Mouse (Mus musculus) adrenal gland, postnatal 25 days (tissue): ENCODE results near the gene Lrrc74a. TPM values are rescaled to one million over a fixed set of nuclear protein-coding genes. Genes with fewer than 3 reads are reported as not detected.

Experiments
- DNase-seq: peaks from one replicate; pipeline ENCODE4 v3.0.0; 2021; ENCODE audit warnings: mixed read lengths
- long read RNA-seq: library from polyadenylated mRNA; stranded (forward); transcript quantifications from one replicate; pipeline ENCODE4 v2.0.0, GENCODE M21; 2021
- total RNA-seq: library from RNA; stranded (reverse); gene quantifications from 2 replicates; pipeline ENCODE4 v1.2.3, GENCODE M21; 2021

The Lrrc74a gene
- total RNA-seq, result not detected in 2 replicates
- long read RNA-seq, result 0 reads

DNA sequence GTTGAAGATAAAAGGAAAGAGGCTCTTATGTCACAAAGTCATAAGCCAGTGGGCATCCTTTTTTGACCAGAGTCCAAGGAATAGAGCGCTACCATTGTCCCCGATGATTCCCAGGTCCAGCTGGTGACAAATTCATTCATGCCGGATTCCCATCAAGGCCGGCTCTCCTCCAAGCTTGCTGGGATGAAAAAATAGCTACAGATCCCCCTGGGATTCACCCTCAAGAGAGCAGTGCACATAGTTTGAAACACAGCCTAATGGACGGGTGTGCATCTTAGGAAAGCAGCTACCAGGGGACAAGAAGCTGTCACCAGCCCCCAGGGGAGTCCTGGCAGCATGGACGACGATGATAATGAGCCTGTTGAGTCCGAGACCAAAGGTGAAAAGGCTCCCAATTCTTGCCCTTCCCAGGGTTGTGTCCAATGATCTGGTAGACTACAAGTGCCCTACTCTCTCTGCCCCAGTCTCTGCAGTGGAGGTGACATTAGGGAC, at the start of gene Lrrc74a:
Gene Lrrc74a (plus strand): TSS at position 51 of the 492 bp plus-strand sequence.
- no peak for DNase-seq

DNA sequence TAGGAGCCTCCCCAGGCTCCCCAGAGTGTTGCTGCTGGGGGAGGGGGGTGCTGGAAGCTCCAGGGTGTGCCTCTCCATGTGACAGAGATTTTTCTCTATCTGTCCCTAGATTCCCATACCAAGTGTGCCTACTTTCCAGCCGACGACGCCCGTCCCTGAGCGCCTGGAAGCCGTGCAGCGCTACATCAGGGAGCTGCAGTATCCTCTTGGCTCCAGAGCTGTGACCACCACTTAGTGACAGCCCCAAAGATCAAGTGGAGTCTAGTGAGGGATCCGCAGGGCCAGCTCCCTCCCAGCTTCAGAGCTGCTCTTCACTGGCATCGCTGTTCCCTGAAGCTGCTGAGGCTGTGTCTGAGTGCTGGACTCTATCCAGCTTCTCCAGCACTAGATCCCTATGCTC, 48.9 kb upstream of the Lrrc74a start:
- DNase-seq, result no peak

DNA sequence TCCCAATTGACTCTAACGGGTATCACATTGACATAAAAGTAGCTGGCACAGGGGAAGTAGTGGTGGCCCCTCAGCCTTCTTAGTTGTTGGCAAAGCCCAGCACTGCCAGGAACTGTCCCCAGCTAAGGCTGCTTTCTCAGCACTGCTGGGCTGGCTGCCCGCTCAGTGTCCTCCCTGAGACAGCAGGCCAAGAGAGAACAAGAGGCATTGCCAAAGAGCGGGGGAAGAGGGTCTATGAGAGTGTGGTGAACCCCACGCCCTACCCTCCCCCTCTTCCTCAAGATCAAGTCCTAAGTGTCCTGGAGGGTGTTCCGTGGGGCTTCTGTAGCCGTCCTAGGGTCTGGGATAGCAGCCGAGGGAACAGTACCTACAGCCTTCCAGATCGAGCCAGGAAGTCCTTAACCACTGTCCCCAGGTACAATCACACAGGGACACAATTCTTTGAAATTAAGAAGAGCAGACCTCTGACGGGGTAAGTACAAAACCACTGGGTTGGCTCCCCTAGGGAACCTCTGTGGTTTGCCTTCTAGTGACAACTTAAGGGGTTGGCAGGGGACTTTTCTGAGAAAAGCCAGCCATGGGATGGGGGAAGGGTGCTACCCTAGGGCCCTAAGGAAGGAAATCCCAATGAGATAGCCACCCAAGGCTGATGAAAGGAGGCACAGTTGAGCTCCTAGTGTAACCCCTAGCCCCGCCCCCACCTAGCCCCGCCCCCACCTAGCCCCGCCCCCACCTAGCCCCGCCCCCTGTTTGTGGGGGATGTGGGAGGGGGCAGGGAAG, 47.4 kb upstream of the Lrrc74a start:
- DNase-seq, result no peak

DNA sequence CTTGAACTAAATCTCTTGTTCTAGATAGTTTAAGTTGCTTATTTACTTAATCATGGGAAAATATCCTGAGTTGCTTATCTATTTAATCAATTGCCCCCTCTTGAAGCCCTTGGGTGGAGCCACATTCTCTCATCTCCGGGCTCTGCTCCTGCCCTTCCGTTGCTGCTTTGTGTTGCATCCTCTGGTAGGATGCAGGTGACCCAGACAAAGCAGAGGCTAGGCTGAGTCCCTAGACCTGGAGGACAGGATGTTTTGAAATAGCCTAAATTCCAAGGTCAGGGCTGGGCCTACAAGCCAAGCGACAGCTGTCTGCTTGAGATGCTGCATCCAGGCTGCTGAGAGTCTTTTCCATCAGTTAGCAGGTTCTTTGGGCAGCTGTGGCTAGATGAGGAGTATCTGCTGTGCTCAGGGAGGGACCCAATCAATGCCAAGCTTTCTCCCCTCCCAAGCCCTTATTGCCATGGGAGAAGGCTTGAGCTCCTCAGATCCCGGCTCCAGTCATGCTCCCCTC, 46.7 kb upstream of the Lrrc74a start:
- DNase-seq, result no peak

DNA sequence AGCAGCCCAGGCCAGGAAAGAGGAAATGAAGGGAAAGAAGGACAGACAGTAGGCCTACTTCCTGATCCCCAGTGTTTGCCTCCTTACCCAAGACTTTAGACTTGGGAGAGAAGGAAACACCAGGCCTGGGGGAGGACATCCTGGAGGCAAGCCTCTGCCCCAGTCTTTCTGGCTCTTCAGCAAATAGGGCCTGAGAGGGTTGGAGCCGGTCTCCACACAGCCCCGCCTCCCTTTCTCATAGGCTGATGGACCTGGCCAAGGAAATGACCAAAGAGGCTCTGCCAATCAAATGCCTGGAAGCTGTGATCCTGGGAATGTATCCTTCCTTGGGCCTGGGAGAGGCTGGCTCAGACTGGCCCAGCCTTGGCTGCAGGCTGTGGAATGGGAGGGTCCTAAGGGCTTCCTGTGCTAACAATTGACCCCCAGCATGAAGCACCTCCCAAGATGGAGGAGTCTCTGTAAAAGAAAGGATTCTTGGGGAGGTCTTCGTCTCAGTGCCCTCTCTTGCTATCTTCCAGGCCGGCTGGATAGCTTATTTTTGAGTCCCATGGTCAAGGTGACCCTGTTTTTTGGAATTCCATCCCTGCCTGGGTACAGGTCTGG, 46.1 kb upstream of the Lrrc74a start:
- DNase-seq, result no peak

DNA sequence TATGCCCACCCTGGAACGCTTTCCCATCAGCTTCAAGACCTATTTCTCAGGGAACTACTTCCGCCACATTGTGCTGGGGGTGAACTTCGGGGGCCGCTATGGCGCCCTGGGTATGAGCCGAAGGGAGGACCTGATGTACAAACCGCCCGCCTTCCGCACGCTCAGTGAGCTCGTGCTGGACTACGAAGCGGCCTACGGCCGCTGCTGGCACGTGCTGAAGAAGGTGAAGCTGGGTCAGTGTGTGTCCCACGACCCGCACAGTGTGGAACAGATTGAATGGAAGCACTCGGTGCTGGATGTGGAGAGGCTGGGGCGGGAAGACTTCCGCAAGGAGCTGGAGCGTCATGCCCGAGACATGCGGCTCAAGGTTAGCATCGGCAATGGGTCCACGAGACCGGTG, 45.3 kb upstream of the Lrrc74a start:
- DNase-seq, result no peak

DNA sequence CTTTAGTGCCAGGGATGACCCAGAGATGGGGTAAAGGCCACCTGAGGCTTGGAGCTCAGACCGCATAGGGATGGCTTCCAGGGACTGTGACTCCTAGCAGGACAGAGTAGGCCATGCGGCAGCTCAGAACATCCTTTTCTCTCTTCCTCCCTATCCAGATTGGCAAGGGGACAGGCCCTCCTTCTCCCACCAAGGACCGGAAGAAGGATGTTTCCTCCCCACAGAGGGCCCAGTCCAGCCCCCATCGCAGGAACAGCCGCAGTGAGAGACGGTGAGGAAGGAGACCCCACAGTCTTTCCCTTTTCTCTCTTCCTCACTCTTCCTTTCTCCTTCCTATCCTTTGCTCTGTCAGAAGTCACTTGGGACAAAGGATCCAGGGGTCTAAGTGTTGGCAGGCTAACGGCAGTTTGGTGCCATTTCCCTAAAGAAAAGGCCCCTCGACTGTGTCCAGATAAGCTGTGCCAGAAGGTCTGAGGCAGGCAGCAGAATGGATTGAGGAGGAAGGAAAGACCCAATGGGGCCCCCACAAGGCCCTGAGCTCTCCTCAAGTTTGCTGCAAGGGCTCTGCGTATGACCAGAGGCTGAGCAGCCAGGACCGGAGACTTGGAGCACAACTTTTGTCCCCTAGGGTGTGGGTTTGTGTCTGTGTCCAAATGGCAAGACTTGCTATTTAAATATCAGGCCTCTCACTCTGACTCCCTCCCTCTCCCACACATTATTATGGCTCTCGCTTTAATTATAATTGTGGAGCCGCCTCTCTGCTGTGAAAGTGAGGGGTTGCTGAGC, 43.3 kb upstream of the Lrrc74a start:
- no peak for DNase-seq

DNA sequence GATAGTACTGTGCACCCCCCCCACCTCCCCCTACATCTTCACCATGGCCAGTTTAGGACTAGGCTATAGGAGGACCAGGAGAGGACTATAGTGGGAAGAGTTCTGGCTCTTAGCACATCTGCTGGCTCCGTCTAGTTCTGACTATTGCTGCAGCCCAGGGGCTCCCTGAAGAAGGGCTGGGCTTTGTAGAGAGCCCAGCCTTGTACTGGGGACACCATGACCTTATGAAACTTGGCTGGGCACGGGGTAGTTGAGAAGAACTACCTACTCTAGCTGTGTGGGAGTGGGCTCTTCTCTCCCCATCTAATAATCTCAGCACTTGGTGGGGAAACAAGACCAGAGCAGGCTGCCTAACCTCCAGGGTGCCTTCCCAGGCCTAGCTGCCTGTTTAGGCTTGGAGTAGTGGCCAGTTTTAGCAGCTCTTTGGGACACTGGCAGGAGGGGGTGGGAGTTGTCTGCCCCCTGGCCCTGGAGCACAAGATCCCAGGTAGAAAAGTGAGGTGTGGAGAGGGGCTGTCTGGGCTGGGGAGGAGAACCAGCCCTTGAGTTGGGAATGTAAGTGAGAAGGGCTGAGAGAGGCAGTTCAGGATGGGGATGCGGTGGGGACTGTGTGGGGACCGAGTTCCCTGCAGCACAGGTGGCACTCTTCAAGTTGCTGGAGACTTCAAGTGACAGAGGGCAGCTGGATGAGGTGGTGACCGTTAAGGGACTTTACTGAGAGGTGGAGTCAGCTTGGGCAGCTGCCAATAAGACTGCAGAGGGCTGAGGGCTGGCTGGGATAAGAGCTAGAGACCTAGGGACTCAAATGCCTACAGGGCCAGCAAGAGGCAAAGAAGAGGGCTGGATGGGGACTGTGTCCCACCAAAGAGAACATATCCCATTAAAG, 41.5 kb upstream of the Lrrc74a start:
- no peak for DNase-seq

DNA sequence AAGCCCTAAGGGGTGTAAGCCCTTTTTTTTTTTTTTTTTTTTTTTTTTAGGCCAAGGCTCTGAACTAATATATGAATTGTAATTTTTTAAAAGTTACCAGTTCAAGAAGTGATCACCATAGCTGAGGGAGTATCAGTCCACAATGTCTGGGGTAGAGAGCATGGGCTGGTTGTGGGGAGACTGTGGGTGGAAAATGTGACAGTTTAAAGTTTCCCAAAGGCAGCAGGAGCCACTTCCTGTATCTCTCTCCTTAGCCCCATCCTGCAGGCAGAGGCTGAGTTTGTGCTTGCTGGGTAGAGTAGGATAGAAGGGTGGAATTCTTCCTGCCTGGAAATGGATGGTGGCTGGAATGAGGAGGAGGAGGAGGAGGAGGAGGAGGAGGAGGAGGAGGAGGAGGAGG, 40.8 kb upstream of the Lrrc74a start:
- DNase-seq, result no peak

DNA sequence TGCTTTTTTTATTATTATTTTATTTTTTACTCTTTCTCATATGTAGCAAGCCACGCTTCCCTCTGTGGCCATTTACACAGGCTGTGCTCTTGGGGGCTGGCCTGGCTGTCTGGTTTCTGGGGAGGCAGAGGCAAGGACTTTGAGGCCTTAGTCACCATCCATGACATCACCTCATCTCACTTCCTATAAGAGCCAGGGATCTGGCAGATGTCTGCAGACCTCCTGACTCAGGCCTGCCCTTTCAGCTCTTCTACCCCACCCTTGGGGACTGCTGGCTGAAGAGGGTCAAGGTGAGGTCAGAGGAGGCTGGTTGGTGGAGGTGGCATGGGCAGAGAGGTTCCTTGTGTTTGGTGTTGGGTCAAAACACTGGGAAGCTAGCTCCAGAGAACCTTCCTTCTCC, 39.7 kb upstream of the Lrrc74a start:
- DNase-seq, result no peak

DNA sequence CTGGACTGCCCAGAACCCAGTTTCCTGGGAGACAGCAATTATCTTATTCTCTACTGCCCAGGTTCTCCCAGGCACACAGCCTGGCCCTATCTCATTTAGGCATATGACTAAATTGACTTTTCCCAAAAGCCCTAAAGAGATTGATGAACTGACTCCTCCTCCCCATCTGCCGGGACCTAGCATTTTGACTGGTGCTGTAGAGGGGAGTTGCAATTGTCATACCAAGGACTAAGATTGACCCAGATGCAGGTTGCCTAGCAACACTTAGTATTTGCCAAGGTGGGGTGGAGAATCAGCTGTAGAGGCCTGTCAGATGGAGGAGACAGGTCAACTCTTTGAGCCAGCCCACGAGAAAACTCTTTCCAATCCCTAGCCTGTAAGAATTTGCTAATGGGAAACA, 36.2 kb upstream of the Lrrc74a start:
- no peak for DNase-seq

DNA sequence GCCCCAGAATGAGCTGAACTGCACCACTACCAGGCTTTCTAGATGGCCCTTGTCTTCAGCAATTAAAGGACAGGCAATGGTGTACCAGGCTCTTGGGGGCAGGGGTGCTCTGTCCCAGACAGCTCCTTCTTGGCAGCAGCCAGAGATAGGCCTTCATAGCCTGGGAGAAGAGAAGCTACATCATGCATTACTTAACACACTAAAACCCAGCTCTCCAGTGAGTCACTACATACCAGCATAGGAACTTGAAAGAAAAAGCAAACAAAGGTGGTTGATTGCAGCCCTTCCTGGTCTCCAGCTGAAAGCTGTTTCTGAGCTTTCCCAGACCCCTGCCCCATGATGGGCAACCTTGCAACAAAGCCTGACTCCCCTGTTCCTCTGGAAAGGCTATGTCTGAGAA, 35.6 kb upstream of the Lrrc74a start:
- DNase-seq, result no peak

DNA sequence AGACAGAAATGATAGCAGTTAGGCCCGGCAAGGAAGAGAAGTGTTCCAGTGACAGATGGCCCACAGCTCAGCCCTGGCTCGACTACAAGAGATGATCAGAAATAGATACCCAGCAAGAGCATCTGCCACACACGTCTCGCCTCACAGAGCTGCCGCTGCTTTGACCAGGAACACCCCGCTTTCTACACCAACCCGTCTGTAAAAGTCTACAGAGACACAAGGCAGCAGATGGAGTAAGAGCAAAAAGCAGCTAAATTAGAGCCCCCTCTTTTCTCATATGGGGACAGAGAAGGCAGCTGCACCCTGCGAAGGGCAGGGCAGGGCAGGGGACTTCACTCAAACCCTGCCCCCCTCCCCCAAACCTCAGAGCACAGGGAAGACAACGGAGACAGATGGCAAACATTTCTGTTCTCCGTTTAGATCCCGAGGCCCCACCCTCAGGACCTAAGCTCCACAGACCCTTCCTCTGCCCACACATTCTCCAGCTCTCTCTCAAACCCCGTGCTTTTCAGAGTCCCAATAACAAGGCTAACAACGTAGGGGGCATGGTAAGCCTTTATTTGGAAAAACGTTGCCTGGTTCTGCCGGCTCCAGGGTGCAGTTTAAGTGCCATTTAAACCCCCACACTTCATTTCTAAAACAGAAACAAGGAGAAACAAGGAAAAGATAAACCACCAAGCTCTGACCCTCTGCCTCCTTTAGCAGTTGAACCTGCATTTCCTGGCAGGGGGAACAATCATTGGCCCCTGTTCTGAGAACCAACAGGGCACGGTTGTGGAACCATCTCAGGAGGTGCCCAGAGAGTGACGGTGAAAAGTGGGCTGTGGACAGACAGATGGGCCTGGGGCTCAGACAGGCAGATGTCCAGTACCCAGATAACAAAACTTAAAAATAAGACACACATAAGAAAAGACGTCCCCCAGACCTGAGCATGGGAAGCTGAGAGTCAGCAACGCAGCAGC, 33.9 kb upstream of the Lrrc74a start:
- no peak for DNase-seq

DNA sequence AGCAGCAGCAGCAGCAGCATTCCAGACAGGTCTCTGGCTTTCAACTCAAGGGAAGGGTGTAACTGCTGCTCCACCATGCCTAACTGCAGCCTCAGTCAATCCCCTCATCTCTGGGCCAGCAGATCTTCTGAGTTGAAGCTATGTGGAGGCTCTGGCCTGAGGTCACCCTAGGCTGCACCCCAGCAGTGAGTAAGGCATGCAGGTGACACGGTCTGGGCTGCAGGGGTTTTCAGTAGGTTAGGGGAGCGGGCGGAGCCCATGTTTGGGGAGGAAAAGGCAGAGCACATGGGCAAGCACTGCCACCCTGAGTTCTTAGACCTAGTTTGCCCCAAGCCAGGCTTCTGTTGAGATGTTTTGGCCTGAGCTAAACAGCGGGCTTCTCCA, 33.2 kb upstream of the Lrrc74a start:
- DNase-seq, result no peak

DNA sequence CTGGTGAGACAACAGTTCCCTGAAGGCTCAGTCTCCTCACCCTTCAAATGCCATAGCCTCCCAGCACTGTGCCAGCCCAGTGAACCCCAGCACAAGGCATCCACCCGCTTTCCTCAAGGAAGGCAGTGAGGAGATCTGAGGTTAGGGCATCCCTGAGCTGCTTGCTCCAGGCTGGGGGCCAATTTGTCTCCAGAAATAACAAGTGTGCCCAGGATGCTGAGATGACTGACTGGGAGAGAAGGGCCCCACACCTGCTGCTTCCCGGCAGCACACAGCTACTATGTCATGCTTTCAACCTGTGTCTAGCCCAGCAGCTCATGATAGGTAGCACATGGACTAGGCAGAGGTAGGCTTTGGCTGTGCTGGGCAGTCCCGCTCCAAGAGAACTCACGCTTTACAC, 32.7 kb upstream of the Lrrc74a start:
- no peak for DNase-seq

DNA sequence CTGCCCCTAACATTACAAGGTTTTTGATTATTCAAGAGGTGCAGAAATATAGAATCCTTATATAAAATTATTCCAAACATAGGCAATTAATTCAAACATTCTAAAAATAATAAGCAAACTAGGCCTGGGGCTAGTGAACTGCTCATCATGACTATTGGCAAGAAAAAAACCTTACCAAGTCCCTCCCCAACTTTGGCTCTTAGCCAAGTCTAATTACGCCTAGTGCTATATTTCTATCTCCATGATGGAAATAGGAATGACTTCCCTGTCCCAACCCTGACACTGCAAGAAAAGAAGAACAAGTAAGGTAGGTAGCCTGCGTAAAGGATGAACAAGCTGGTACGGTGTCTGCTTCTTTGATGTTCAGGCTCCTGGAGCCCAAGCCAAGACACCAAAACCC, 31.5 kb upstream of the Lrrc74a start:
- no peak for DNase-seq

DNA sequence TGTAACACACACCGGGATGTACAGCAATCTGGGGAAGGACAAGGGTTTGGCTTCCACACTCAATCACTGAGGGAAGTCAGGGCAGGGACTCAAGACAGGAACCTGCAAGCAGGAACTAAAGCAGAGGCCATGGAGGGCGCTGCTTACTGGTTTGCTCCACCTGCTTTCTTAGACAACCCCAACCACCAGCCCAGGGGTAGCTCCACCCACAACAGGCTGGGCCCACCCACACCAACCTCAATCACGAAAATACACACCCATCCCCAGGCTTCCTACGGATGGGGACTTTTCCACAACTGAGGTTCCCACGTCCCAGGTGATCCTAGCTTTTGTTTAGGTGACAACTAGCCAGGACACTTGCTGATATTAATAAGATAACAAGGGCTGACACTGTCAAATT, 28.3 kb upstream of the Lrrc74a start:
- no peak for DNase-seq

DNA sequence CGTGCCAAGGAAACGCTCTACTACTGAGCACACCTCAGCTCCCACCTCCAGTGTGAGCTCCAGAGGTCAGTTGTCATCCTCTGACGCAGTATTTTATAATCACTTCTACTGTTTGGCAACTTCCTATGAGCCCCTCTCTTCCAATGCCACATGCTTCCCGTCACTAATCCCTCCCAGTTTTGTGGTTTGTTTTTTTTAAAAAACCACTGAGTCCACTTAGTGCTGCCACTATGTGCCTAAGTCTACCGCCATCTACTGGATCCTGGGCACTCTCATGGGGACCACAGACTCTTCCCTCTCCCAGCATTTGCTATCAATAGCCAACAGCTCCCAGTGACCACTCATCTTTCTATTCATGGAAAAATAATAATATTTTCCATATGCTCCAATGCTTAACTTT, 20.1 kb upstream of the Lrrc74a start:
- no peak for DNase-seq

DNA sequence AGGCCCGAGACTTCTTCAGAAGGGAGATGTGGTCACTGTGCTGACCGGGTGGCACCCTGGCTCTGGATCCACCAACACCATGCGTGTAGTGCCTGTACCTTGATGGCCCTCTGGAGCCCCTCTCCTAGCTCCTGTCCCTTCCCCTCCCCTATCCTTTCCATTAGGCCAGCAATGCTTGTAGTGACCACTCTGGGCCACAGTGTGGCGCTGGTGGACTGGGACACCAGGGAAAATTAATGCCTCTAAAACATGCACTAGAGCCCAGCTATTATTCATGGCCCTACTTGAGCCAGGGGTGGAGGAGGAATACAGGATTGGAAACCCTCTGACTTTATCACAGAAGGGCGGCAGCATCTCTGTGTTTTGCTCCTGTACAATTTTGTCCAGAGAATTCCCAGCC, 18.8 kb upstream of the Lrrc74a start:
- peak; percentile 75 for DNase-seq

DNA sequence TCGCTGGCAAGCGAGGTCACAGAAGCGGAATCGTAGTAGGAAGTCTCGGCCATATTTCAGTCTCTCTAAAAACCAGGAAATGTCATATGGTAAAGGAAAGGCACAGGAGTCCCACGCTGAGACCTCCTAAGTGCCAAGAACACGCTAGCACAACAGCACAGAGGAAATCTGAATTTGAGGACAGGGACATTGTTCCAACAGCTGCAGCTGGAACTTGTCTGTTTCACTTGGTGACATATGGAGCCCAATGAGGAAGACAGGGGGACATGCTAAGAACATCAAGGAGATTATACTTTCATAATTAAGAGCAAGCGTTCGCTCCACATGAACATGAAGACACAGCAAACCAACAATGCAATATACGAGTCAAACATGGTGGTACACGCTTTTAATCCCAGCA, 17.2 kb upstream of the Lrrc74a start:
- no peak for DNase-seq
